Mouse (Mus musculus) induced T-regulatory cell, adult 2 months (primary cell): ENCODE results near the gene Rrp1b.
A peak's percentile ranks its signal among the peaks of the same experiment; 100 is the strongest.
"Not testable (repeated sequence)": the region's sequence is repeated elsewhere in the genome, so short reads cannot be mapped to it uniquely, and the experiment has no call there.

Source experiments
- DNase-seq: peaks from one replicate; pipeline ENCODE4 v3.0.0-alpha.2; 2012; ENCODE audit warnings: low read depth

Rrp1b gene

DNA sequence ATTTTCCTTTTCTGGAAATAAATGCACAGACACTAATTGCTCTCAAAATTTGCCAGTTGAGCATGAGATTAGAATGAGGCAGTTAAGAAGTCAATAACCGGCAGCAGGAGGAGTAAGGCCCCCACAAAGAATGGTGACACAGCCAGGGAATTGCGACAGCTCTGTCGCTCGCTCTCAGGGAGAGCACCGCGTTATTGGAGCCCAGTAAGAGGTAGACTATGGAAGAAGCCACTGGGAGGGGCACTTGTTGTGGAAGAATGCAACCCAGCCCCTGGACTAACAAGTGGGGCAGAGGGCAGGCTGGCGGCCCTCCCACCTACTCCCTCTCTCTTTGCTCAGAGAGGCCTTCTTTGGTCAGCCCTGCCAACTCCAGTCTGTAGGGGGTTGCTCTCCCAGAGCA is 4.2 kb upstream of the Rrp1b start:
- no peak for DNase-seq

DNA sequence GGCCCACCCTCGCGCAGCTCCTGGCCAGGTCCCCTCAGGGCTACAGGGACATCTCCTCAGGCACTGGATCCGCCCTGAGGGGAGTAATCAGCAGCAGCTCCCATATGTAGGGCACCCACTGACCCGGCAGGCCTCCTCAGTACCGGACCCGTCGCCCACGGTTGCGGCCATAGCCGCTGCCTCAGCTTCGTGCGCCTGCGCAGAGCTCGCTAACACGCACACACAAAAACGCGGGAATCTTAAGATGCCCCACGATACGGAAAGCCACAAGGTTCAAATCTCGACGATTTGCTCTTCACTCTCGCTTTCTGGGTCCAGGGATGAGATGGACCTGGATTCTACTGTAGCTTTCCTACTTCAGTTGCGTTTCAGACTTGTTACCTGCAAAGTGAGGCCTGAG is 1.6 kb upstream of the Rrp1b start:
- no peak for DNase-seq

DNA sequence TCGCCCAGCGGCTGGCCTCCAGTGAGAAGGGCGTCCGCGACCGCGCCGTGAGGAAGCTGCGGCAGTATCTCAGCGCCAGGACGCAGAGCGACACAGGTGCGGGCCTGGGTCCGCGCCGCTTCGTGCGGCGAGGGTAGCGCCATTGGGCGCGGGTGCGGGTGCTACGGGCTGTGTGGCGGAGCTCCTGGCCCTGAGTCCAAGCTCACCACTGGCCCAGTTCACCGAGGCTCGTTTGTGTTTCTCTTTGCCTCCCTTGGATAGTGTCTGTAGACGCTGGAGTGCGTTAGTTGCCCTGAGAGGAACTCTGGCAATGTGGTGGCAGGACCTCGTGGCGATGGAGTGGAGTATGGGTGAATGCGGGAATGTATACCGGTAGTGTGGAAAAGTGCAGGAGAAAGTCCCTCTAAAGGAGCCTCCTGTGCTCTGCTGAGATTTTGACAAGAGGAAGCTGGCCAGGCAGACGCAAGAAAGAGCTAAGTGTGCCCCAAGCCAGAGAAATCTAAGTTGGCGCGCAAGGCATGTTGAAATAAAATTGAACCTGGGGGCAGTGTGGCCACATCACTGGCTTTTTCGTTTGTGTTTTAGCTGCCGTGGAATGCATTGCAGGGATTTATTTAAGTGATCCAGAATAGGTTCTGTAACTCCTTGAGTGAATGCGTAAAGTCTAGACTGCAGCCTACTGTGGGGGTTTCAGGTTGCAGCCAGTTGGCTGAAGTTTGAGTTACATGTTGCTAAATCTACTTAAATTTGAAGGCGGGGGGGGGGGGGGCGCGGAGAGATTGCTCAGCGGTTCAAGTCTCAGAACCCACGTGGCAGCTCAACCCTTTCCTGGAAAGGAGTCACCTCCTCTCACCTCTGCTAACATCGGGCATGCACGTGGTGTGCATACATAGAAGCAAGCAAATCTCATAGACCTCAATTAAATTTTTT is 874 bp downstream of the Rrp1b start:
- DNase-seq: peak; percentile 50

DNA sequence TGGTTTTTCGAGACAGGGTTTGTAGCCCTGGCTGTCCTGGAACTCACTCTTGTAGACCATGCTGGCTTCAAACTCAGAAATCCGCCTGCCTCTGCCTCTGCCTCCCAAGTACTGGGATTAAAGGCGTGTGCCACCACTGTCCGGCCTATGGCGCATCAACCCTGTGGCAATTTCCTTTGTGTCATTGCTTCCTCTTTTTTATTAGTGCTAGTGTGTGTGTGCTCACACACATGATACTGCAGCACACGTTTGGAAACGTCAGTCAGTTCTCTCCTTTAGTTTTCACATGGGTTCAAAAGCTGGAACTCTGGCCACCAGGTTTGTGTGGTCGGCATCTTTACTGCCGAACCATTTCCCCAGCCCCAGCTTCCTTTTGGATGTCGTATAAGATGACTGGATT is 4.4 kb downstream of the Rrp1b start:
- no peak for DNase-seq

DNA sequence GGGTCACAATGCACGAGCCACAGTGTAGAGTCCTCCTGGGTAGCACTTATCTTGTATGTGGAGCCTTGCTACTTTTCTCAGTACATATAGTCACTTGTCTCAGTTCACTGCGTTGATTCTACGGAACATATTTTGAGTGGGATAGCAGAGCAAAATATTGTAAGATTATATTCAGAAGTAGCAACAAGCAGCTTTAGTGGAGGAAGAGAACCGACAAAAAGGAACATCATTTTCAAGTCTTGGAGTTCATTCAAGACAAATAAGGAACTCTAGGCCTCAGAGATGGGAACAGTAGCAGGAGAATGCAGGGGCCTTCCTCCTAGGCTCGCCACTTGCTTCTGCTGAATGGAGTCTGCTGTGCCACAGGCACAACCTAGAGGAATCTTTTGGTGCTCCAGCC is 10.6 kb downstream of the Rrp1b start:
- no peak for DNase-seq

DNA sequence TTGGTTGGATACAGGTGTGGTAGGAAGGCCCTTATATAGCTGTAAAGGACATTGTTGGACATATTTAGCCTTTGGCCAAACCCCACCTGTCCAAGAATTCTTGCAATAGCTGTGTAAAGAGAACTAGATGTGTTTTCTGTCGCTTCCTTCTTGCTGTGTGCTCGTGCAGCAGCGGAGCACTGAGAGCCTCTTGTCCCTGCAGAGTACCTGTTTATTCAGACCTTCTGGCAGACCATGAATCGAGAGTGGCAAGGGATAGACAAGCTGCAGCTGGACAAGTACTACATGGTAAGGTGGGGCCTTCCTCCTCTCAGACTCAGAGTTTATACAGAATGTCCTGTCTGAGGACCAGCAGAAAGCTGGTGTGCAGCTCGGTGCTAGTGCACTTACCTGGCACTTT is 12.5 kb downstream of the Rrp1b start:
- no peak for DNase-seq

DNA sequence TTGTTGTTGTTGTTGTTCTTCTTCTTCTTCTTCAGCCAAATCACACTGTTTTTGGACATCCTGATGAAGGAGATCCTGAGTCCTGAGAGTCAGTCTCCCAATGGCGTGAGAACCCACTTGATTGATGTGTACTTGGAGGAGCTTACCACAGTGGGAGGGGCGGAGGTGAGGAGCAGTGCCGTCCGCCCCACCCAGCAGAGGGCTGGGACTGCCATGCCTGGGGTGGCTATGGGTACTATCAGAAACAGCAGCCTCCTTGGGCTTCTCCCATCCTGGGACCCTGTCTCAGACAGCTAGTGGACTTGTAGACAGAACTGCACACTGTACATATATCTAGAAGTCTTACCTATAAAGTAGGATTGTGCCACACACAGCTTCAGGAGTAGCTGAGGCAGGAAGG is 14.0 kb downstream of the Rrp1b start:
- no peak for DNase-seq

DNA sequence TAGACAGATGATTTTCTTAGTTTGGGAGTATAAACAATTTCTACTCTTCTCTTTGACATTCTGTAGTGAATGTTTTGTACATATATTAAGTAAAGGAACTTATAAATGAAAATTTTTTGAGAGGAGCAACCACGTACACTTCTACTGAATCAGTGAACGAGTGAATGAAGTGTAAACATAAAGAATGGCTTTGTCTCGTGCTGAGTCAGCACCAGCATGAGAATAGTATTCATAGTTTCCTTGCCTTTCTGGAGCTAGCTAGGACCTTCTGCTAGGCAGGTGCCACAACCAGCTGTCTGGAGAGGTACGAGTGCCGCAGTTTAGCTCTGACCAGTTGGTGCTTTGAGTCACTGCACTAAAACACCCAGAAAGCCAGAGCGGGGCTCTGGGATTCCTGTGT is 14.7 kb downstream of the Rrp1b start:
- no peak for DNase-seq

DNA sequence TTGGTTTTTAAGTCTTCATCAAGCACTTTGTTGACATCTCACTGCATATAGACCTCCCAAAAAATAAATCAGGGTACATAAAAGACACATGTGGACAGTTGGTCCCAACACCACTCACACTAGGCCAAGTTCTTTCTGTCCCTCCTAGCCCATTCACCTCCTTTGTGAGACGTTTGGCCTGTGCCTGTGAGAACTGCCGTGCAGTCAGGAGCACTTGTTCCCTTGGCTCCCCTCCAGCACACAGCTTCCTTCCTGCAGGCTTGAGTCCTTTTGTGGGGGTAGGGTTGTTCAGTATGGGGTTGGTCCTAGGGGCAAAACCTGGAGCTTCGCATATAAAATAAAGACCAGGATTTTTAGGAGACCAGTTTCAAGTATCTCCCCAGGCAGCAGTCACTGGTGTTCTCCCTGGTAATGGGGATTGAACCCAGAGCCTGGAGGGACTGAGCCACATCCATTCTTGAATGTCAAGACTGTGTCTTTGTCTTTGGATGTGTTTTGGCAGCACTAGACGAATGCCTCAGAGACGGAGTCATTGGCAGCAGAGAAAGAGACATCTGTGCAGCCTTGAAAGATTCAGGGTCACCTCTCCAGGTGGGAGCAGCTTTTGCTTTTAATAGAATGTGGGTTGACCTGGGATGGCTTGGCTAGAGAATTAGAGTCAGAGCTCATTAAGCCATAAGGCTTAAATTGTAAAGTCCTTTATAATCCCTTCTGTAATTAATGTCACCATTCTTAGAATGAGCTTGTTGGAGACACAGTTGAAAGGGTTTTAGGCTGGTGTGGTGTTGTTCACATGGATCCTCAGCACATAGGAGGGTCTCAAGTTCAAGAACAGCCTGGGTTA is 16.6 kb downstream of the Rrp1b start:
- no peak for DNase-seq

DNA sequence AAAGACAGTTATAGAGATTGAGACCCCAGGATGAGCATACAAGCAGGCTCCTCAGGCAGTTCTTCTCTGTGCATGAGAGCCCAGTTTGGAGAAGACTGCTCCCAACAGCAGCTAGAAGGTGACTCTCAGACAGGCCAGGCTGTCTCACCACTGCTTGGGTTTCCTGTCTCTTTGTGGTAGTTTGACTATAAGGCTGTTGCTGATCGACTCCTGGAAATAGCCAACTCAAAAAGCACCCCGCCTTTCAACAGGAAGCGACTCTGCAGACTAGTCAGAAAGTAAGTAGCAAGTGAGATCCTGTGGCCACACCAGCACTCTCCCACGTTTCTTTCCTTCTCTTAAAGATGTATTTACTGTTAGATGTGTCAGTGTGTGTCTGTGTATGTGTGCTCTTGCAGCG is 17.8 kb downstream of the Rrp1b start:
- peak; percentile 87 for DNase-seq

DNA sequence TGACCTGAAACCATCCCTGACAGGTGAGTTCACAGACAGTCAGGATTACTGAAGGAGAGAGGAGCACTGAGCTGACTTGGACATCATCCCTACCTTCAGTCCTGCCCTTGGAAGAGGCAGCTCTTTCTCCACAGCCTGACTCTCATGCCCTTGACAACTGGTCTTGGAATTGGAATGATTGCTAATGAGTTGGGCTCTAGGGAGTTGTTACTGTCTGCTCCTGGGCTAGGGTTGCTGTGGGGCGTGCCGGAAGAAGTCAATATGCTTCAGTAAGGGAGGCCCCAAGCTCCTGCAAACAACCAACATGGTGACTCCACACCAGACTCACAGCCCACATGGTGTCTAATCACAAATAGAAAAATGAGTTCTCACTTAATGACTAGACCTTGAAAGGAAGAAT is 21.9 kb downstream of the Rrp1b start:
- DNase-seq: no peak

DNA sequence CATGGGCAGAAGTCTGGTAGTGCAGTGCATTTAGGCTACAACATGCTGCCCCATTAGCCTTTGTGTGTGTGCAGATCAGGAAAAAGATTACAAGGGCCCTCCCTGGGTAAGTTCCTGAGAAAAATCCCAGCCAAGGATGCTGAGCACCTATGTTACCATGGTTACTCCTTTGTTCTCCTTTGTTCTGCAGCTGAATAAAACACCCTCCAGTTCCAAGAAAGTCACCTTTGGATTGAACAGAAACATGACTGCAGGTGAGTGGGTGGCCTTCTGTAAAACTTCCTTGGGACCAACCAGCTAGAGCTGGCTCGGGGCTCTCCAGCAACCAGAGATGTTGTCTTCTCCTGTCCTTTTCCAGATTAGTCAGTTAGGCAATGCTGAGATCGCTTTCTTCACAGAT is 23.2 kb downstream of the Rrp1b start:
- no peak for DNase-seq

DNA sequence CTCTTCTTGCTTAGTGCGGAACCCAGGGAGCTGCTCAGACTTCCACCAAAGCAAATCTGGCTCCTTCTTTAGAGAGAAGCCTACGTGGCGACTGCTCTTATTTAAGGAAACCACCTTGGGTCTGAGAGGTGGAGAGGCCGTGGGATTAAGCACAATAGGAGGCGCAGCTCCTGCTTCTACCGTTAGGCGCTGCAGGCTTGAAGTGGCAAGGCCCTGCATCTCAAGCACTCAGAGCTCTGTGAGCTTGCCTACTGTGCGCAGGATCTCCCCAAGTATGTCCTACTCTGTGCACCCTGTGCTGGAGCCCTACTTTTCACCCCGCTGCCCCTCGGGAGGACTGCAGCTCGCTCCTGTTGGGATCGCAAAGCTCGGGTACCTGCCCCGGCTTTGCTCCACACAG is 25.3 kb downstream of the Rrp1b start:
- no peak for DNase-seq

DNA sequence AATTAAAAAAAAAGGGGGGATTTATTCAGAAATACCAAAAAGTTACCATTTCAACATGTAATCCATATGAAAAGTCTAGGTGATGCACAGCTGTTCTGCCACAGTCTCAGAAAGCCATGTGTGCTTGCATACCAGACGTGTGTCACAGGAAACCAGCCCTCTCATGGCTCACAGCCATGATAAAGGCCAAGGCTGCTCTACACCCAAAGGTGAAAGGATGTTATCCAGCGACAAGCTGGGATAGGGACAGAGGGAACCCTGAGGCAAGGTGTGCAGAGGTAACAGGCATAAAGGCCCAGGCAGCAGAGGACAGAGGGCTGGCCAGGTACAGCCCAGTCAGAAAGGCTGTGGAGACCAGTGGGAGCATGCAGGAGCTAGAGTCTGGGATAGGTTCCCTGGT is 27.8 kb downstream of the Rrp1b start:
- DNase-seq: no peak

DNA sequence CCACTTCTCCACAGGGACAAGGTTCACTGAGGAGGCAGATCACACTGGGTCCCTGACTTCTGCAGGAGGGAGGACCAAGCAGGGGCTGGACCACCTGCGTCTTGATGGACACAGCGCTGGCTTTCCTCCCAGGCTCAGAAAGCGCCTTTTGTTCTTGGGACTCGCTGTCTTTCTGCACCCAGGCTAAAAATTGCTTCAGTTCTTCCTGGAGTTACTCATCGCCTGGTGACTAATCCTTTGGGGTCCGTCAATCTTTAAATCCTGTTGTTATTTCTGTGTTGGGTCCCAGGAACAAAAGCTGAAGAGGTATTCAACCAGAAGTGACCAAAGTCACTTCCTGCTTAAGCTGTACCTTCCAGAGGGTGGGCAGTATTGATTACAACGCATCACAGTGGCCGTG is 28.9 kb downstream of the Rrp1b start:
- not testable (repeated sequence) for DNase-seq

DNA sequence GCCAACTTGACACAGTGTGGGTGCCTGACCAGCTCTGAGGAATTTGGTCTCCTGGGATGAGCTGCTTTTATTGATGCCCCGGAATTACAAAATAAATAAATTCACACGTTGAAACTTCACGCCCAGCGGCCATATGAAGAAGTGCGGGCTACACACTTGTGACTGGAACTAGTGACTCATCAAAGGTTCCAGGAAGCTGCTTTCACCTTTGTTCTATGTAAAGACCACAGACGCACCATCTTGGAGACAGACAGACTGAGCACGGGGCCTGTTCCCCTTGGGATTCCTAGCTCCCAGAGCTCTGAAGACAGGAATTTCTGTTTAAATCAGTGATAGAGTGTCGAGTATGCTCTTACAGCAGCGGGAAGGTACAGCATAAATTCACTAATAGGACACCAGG is 31.6 kb downstream of the Rrp1b start:
- peak; percentile 74 for DNase-seq

DNA sequence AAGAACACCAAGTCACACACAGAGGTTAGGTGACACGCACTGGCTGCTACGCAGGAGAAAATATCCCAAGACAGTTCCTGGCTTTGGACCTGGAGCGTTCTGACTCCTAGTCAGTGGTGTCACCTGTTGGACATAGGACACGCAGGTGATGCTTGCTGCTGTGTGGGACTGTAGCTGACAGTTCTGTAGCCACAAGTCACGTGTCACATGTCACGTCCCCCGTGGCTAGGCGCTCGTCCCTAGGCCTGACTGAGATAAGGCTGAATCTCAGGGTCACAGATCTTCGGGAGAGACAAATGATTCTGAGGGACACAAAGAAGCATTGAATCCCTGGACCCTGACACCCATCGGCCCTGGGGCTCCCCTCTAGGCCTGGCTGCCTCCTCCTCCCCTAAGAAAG is 32.5 kb downstream of the Rrp1b start:
- no peak for DNase-seq

DNA sequence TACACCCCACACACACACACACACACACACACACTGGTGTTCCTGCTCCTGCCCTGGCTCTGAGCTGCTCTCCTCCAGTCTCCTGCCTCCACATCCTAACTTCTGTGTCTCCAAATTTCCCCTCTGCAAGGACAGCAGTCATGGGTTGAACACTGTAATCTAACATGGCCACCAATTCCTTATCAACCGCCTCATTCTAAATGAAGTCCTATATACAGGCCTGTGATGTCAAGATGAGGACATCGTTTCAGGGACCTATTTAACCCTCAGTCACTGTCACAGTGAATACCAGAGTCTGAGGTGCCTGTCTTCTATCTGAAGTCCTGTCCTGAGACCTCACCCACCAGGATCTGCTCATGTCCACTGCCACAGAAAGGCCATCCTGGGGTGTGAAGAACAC is 32.9 kb downstream of the Rrp1b start:
- no peak for DNase-seq

DNA sequence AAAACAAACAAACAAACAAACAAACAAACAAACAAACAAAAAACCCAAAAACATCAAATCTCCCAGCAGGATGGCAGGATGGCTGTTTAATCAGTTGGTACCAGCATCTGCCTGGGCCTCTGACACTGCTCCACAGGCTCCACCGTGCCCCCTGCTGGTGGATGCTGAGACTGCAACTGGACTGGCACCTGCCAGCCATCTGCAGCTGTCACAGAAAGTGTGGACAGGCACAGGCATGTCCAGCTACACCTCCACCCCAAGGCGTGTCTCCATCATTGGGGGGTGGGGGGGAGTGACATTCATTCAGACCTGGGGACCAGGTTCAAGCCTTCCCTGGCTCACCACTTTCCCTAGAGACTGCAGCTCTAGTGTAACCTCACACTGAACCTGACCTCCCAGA is 37.5 kb downstream of the Rrp1b start:
- DNase-seq: peak; percentile 86

DNA sequence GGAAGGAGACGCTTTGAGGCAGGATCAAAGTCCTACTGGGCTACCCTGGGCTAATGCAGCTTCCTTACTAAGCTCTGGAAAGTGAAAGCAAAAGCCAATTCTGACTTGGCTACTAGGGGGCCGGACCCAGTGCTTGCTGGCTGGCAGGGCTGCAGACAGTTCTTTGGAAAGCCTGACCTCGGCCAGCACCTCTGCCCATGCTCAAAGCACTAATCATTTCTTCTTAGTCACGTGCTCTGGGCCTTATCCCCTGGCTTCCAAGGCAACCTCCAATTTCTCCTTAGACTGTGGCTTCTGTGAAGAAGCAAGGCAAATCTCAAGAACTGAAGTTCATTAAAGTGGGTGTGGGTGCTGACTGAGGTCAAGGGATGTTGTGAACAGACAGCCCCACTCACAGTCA is 38.8 kb downstream of the Rrp1b start:
- DNase-seq: no peak

DNA sequence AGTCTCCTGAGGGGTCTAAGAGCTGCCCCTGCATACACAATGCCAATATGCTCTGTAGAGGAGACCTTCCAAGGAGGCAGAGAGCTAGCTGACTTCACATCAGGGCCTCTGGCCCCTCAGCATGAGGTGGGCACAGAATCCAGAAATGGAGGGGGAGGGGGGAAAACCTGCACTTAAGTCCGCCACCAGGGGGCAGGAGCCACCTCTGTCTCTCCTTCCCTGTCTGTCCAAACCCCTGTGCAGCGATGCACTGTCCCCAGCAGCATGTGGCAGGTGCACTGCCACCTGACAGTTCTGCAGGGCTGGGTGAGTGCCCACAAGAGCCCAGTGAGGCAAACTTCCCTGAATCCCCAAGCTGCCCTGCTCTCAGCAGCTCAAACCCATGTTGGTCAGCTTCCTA is 39.3 kb downstream of the Rrp1b start:
- DNase-seq: peak; percentile 75

DNA sequence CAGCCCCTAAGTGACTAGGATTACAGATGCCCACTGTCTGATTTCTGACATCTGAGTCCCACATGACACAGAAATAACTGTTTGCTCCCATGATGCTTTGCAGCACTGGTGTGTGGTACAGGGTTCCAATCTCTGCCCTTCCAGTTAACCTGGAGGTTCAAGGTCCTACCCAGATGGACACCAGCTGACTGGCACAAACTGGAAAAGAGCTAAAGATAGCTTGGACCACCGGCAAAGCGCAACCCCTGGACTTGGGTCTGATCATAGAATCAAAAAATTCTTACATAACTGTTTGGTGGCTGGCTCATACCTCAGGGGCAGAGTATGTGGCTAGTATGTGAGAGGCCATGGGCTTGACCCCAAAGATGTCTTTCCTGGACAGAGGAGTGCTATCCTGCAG is 47.5 kb downstream of the Rrp1b start:
- no peak for DNase-seq

DNA sequence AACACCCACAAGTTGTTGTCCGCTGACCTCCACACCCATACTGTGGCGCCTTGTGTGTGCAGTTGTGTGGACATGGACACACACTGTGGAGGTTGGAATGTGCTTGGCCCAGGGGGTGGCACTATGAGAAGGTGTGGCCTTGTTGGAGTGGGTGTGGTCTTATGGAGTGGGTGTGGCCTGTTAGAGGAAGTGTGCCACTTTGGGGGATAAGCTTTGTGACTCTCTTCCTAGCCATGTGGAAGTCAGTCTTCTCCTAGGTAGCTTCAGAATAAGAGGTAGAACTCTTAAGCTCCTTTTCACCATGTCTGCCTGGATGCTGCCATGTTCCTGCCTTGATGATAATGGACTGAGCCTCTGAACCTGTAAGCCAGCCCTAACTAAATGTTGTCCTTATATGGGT is 51.2 kb downstream of the Rrp1b start:
- DNase-seq: no peak

DNA sequence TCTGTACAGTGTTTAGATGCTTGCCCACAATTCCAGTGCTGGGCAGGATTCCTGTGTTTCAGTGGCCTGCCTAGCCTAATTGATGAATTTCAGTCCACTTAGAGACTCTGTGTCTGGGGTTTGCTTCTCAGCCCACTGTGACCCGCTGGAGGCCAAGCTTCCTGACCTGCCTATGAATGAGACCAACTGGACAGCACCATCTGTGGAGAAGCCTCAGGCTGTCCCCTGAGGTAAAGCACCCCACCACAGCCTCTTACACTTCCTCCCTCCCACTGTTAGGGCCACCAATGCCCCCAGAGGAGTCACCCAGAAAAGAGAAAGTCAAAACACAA is 55.1 kb downstream of the Rrp1b start:
- DNase-seq: no peak
